Mouse (Mus musculus) kidney, adult 9 months (tissue): ENCODE measurements around the gene Mars.
A peak's percentile ranks its signal among the peaks of the same experiment; 100 is the strongest.
"Not testable (repeated sequence)": the region's sequence is repeated elsewhere in the genome, so short reads cannot be mapped to it uniquely, and the experiment has no call there.

Experiments used
- DNase-seq: peaks from one replicate; pipeline ENCODE4 v3.0.0; 2022

Gene Mars

DNA sequence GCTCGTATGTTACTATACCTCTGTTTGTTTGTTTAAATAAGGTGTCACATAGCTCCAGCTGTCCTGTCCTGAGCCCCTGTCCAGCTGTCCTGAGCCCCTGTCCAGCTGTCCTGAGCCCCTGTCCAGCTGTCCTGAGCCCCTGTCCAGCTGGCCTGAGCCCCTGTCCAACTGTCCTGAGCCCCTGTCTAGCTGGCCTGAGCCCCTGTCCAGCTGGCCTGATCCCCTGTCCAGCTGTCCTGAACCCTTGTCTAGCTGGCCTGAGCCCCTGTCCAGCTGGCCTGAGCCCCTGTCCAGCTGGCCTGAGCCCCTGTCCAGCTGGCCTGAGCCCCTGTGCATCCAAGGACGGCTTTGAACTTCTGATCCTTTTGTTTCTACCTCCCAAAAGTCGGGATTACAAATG, 2.4 kb downstream of the Mars start:
- not testable (repeated sequence) for DNase-seq

DNA sequence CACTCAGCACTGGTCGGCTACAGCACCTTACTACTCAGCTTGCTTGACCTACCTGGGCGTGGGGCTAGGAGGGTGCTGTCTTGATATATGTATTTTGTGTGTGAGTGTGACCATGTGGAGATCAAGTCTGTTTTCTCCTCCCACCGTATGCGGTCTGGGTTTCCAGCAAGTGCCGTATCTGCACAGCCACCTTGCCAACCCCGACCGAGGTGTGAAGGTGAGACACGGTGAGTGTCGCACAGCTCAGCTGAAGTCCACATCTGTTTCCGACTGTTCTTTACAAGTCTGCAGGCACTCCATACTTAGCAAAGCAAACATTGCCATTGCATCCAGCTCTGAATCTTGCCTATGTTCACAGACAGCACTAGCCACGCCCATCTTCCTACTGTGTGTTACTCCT, 8.4 kb downstream of the Mars start:
- DNase-seq = no peak

DNA sequence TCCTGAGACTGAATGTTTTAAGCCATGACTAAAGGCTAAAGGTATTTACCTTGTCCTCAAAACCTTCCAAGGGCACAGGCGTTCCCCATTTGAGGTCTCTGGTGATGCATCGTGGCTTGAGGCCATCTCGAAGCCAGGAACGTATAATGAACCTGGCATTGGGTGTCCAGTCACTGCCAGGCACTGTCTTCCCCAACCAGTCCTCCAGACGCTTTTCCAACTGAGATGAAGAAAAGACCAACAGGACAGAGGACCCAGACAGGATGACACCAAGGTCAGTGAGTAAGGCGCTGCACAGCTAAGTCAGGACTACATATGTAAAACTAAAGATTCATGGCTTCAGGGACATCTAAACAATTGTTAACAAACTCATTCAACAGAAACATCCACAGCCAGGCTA, 11.2 kb downstream of the Mars start:
- DNase-seq = no peak

DNA sequence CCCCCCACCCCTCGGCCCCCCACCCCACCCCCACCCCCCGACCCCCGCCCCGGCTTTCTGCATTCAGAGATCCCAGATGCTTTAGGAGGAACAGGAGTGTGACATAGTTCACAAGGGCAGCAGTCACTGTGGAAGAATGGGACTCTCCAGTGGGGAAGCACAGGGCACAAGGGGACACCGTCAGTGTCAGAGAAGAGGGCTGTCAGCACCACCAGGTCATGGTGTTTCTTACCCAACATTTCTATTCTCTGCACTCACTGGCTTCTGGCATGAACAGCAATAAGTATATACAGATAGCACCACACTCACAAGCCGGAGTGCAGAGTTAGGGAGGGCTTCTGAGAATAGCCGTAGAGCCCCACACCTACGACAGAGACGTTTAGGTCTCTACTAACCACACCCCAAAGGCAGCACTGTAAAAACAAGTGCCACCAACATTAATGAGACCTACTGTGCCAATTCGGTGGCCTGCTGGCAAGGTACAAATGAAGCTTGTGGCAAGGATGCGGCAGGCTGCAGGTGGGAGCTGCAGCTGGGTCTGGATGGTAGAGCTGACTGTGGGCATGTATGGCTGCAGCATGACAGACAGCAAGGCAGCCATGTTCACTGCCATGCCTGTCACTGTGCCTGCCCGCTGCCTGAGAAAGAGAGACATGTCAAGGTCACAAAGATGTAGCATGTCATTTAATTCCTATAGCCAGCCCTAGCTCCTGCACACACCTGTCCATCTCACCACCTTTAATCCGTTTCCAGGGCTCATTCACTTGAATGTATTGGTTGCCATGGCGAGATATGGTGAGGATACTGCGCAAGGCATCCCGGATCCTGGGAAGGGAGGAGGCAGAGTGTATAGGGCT, 14.3 kb downstream of the Mars start:
- DNase-seq = no peak

DNA sequence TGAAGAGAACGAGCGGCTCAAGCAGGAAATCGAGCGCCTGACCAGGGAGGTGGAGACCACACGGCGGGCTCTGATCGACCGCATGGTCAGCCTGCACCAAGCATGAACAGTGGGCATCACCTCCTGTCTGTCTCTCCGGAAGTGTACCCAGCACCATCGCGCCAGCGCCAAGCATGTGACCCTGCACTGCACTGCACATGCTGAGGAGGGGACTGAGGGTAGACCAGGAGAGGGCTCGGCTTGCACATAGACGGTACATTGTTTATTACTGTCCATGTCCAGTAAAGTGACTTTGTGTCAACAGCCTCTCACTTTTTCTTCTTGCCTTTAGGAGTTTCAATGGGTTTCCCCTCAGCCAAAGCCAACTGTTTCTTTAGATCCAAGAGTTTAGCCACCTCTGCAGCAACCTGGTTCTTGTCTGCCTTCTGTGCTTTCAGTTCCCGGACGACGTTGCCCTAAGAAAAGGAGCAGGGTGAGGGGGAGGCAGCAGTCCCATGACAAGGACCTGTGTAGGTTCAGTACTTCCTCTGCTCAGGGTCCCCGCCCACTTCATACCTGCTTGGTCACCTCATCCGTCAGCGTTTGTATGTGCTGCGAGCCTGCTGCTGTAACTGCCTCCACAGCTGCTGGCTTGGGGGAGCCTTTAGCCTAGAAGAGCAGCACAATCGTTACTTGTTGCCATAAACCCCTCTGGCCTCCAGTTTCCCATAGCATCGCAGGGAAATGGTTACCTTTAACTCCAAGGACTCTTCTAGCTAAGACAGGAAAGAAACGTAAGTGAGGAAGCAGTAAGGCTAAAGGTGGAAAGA, 15.4 kb downstream of the Mars start:
- DNase-seq = no peak

DNA sequence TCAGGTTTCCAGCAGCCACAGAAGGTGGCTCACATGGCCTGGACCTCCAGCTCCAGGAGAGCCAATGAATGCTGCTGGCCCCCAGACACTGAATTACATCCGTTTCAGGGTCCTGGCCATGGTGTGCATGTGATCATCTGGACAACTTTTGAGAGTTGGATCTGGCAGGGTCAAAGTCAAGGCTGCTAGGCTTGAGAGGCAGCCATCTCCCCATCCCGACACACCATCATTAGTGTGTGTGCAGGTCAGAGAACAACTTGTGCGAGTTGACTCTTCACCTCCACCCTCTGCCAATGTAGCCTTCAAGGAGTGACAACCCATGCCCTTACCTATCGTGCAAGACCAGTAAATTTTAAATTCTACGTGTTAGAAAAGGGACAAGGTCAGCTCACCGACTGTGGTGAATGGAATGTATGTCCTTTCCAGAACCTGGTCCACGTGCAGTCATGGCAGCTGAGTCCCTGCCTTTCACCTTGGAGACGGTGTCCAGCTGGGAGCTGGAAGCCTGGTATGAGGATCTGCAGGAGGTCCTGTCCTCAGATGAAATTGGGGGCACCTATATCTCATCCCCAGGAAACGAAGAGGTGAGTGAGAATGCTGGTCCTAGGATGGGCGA, 16.6 kb downstream of the Mars start:
- DNase-seq = peak; percentile 38

DNA sequence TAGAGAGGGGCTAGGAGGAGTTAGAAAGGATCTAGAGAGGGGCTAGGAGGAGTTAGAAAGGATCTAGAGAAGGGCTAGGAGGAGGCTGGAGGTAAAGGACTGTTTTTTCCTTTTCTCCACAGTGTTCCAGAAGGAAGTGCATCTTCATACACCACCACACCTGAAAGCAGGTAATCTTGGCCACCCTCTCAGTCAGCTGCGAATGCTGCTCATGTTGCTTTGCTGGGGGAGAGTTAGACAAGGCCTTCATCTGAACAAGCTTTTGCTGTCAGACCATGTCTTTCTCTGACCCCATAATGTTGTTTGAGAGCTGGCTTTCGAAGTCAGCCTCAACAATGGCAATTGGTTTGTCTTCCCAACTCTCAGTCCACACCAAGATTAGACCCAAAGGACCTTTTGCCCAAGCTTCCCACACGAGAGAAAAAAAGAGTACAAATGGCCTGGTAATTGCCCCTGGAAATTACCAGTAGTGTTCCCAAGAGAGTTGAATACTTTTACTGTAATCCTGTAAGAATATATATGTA, 17.9 kb downstream of the Mars start:
- DNase-seq = no peak

DNA sequence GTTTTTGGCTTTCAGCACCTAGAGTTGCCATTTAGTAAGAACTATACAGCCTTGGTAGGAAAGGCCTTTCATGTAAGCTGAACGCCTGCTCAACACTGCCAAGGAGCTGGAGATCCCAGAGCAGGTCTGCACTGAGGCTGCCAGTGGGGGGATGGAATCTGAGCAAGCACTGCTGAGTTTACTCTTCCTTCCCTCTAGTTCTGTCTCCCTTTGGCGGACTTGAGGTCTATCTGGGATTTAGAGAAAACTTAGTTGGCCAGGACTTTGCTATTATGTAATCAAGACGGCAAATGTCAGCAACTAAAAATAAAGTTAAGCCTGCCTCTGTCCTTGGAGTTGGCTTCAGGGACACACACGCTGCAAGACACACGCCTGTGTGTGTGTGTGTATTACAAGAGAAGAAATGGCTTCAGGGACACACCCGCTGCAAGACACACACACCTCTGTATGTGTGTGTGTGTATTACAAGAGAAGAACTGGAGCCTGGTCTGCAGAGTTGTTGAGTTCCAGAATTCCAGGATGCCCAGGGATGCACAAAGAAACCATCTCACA, 18.5 kb downstream of the Mars start:
- DNase-seq = peak; percentile 70

DNA sequence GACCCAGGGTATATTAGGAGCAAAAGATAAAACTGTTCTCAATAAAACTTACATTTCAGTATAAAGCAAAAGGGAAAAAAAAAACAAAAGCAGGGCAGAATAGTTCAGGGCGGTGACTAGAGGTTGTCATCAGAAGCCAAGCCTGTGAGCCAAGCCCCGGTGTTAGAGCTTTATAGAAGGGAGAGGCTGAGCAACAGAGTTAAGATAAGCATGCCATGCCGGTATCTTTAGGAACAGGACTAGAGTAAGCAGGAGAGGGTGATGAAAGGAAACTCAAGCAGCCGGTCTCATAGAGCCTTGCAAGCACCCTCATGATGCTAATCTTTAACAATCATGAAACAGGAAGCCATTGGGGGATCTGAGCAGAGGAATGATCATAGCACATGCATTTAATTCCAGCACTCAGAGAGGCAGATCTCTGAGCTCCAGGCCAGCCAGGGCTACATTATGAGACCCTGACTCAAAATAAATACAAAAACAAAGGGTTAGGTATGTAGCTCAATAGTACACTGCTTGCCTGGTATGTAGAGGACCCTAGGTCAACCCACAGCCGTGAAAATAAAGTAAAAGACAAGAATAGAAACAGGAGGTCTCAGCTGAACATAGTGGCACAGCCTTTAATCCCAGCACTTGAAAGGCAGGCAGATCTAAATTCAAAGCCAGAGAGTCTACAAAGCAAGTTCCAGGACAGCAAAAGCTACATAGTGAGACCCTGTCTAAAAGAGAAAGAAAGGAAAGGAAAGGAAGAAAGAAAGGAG, 19.5 kb downstream of the Mars start:
- no peak for DNase-seq

DNA sequence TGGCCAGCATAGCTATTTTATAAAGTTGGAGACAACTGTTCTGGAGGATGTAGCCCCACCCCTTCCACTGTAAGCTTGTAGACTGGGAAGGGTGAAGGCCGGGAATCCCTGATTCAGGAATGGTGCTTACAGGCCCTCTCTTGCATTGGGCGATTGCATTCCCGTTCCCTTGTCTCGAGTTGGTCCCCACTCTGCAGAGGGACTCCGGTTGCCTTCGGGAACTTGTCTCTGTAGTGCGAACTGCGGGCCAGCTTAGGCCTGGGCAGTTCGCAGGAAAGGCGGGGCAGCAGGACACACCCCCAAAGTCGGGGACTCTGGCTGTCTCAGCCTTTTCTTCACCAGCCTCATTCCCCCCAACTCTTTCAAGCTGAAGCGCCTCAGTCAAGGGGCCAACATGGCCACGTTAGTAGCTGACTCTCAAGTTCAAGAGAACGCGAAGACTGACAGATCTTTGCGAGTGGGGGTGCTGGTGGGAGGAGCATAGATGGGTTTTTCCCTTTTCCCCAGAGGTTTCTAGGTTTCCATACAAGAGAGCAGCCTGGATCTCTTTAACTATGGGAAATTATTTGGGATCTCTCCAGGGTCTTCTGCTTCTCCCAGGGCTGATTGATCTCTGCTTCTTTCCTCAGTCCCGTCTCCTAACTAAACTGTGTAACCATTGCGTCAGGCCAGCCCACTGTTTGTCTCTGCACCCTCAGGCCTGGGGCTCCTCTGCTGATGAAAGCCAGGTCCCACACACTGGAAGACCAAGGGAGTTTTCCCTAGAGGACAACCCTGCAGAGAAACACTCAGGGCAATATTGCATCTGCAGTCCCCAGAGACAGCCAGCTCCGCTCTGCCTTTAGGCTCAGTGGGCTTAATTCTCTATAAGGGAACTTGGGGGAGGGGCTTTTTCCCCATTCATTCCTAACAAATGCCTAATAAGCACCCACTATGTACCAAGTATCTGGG, 20.4 kb downstream of the Mars start:
- DNase-seq = peak; percentile 68

DNA sequence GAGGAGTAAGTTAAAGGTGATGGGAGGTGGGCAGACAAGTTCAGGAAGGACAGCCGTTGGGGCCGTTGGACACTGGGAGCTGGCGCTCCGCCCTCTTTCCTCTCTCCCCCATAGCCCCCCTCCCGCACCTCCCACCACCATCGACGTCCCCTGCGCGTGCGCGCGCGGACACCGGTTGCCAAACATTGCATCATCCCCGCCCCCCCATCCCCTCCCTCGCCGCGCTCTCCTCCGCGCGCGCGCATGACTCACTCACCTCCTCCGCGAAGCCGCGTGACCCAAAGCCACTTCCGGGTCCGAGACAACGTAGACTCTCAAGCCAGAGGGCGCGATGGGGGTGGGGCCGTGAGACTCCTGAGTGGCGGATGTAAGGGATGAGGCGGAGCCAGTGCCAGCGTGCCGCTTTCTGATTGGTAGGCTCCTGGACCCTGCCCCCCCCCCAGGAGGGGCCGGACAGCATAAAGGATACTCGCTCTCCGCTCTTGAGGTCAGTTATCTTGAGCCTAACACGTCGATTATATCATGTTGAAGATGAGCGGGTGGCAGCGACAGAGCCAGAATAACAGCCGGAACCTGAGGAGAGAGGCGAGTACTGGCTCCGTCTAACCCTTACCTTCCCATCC, 21.2 kb downstream of the Mars start:
- DNase-seq = peak; percentile 100

DNA sequence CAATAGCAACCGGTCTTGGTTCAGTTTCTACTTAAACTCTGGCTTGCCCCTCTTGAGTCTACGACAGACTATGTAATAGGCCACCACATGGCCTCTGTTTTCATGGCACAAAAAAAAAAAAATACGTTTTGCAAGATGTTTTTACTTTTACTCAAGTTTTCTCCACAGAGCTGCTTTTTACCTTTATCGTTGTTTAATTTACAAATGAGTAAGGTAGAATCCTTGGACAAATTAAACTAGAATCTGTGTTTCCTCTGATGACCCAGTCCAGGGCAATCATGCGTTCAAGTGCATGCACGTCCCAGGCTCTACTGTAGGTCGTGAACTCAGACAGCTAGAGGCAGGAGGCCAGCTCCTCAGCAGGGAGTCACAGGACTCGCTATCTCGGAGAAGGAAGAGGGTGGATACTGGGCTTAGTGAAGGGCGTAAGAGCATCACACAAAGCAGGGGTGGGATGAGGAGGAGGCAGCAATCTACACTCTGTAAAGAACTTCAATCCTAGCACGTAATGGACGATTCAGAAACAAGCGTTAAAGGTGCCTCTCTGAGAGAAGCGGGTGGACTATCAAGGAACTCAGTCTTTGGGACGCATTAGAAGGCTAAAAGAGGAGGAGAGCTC, 21.9 kb downstream of the Mars start:
- peak; percentile 89 for DNase-seq

DNA sequence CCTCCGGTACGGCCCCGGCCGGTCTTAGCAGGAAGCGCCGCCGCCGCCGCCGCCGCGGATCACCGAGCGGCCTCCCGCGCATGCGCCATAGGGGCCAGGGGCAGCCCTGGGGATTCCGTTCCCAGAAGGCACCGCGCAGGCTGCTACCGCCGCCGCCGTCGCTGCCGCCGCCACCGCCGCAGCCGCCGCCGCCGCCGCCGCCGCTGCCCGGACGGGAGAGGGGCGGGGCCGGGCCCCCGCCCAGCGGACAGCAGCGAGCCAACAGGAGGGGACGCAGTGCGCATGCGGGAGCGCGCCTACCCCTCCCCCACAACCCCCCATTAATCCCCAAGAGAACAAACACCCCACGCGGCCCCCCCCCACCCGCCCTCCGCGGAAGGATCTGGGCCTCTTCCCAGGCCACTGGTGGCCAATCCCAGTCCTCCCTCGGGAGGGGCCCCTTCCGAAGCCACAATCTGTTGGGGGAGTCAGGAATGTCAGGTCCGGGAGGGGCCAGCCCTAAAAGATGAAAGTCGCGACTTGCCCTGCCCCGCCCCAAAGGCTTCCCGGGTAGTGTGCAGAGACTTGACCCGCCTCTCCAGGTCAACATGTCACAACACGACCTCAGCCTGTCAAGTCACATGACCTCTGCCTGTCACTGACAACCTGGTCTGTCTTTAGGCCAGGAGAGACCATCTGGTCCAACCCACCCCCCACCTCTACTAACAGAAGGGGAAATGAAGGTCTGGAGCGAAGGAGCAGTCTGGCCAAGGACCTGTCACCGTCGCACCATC, 22.6 kb downstream of the Mars start, which contains the start of gene Mbd6:
Gene Mbd6, minus strand, starts transcription at position 219 of the 773 bp plus-strand sequence.
- peak; percentile 92 for DNase-seq

DNA sequence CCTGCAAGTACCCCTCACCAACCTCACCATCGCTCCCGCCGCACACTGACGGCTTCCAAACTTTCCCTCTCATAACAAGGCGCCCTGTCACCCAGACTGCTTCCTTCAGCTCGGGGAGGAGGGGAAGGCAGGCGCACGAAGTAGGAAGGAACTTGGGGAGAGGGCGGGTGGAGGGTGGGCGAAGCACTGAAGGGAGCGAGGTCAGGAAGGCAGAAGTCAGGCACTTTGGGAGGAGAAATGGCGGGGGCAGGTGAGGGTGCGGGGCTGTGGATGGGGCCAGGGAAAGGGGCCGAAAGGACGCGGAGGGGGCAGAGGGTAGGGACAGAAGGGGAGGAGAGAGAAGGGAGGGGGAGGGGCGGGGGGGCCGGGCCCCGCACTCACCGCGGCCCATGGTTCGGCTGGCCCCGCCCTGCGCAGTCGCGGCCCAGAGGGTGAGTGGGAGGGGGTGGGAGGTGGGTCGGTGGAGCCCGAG, 23.2 kb downstream of the Mars start:
- DNase-seq = peak; percentile 62

DNA sequence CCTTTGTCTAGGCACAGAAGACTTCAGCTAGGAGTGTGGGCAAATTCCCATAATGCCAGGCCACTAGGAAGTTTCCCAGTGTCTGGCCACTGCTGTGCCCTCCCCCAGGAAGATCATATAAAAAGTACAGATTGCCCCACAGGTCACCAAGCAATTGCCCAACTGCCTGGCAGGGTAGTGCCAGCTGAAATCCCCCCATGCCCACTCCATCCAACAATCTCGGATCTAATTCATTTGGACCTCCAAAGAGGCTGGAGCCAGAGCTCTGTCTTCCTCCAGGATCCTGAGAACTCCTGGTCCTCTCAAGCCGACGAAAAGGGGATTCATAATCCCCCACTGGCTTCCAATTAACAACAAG, 23.7 kb downstream of the Mars start:
- DNase-seq = no peak

DNA sequence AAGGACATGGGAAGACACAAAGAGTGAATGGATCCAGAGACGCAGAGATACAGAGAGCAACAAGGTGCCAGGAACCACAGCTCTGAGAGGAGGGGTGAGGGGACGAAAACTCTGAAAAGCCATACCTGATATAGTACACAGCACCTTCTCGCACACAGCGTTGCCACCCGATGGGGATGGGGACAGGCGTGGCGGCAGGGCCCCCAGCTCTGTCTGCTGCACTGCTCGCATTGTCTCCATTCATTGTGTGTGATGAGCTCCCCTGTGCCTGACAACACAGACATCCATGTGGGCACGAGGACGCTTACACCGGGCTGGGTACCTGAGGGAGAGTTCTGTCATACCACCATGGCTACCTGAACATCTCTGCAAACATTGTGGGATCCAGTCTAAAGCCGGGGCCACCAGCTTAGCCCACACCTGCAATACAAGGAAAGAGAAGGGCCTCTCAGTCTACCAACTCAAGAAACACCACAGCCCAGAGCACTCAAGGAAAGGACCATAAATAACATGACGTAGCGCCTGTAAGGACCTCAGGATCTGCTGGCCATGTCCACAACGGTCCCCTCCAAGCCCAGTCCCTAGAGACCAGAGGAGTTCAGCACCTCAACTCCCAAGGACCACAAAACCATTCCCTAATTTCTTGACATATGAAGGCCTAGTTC, 24.2 kb downstream of the Mars start:
- DNase-seq = no peak

DNA sequence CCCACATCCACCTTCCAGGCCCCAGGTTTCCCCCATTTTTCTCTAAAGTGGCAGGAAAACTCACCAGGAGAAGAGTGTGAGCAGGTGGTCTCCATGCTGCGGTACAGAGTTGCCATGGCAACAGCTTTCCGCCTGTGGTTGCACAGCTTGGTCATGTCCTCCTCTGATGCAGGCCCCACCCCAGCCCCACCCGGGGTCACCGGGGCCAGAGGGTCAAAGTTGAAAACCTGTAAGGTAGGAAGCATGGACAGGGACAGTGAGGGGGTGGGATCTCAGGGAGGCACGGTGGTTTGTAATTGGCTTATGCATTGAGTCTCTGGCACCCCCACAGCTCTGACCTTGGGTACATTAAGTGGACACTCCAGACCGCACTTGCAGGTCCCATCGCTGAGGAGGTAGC, 24.9 kb downstream of the Mars start:
- peak; percentile 42 for DNase-seq

DNA sequence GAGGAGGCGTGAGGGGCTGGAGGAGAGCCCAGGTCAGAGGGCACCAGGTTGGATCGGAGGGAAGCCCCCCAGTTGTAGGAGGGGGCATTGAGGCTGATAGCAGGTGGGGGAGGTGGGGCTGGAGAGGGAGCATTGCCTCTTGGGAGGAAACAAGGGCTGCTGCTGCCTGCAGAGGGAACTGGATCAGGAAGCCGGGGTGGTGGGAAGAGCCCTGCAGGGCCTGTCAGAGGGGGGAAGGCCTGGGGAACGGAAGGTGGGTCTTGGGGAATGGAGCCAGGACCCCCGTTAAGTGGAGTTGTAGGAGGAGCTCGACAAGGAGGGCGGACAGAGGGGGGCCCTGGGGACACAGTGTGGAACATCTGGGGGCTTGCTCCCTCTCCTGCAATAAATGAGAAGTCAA, 25.4 kb downstream of the Mars start:
- DNase-seq = no peak

DNA sequence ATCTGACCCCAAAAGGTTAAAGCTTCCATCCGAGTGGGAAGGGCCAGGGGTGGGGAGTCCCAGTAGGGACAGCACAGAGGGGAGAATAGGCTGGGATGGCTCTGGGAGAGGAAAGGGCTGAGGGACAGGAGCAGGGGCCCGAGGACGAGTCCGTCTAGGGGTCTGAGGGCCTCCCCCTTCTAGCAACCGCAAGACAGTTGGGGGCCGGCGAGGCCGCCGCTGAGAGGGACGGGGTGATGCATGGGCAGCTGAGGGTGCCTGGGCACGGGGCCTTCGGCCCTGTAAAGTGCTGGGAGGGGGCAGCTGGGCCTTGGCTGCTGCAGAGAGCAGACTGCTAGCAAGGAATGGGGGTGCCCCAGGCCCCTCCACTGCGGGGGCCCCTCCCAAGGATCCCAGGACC, 25.9 kb downstream of the Mars start:
- no peak for DNase-seq
